8 mouse cellular contexts compared by ENCODE assay signal in genomic region chr12:69890476-69890875, GRCm38 (mm10). TPM values are rescaled to one million over a fixed set of nuclear protein-coding genes. Genes with fewer than 3 reads are reported as not detected.
A peak's percentile ranks its signal among the peaks of the same experiment; 100 is the strongest.
DNase-seq lines count a peak whose midpoint lies in the region; ATAC-seq and TF ChIP-seq lines count a peak whose summit lies in the region.

No protein-coding gene starts in this region.

- no peak for TF ChIP-seq CTCF in thymus, adult 2 months (IDR thresholded peaks at IDR 0.05; ENCODE audit: borderline replicate concordance, control insufficient read depth, extremely low read depth, insufficient read depth, low read length, poor library complexity)

- DNase-seq in thymus, adult 2 months = no peak
- DNase-seq in thymus, postnatal 25 days = no peak
- peak; percentile 56 for DNase-seq in forebrain, embryonic 11.5 days (ENCODE audit: low spot score)
- no peak for DNase-seq in right cerebral cortex, postnatal 25 days
- no peak for DNase-seq in spleen, adult 12 weeks (ENCODE audit: low spot score)
- no peak for DNase-seq in gastrocnemius, postnatal 4 days (ENCODE audit: low spot score in 2 of 2)

- no peak for TF ChIP-seq POLR2A in thymus, adult 2 months (IDR thresholded peaks at IDR 0.05; ENCODE audit: control insufficient read depth, extremely low read depth, insufficient read depth, low read length, poor library complexity)

- no peak overlapping the region for H3K4me2 ChIP-seq in forebrain, embryonic 11.5 days (ENCODE audit: low read depth, low read length, severe bottlenecking)
- H3K4me2 ChIP-seq in liver, embryonic 15.5 days = peak overlapping the region; percentile 84
- H3K4me2 ChIP-seq in stomach, embryonic 14.5 days (replicated peaks; ENCODE audit: low read depth, low read length) = peak overlapping the region; percentile 72

- H3K9me3 ChIP-seq in forebrain, embryonic 11.5 days (ENCODE audit: control insufficient read depth, low read length) = no peaks in the 10 kb centered on the region
- H3K9me3 ChIP-seq in liver, embryonic 15.5 days (replicated peaks) = no peaks in the 10 kb centered on the region
- no peaks in the 10 kb centered on the region for H3K9me3 ChIP-seq in stomach, embryonic 14.5 days (ENCODE audit: control insufficient read depth, low read depth, low read length)

- H3K9ac ChIP-seq in forebrain, embryonic 11.5 days (ENCODE audit: low read length) = no peak overlapping the region
- peak overlapping the region; percentile 60; the same call in 1 of the 2 replicates for H3K9ac ChIP-seq in liver, embryonic 15.5 days
- H3K9ac ChIP-seq in stomach, embryonic 14.5 days (replicated peaks; ENCODE audit: low read depth, low read length) = no peak overlapping the region

- 19% methylated on average over 5 of the region's 5 CpGs for WGBS in thymus, adult 2 months
- WGBS in forebrain, embryonic 11.5 days = 32% methylated on average over 5 of the region's 5 CpGs
- WGBS in liver, embryonic 15.5 days (ENCODE audit: insufficient replicate concordance) = 15% methylated on average over 5 of the region's 5 CpGs
- WGBS in stomach, embryonic 14.5 days = 11% methylated on average over 5 of the region's 5 CpGs

- no peak for ATAC-seq in forebrain, embryonic 11.5 days (replicated peaks; ENCODE audit: low FRiP score)
- ATAC-seq in liver, embryonic 15.5 days (ENCODE audit: insufficient read depth) = no peak
- ATAC-seq in stomach, embryonic 14.5 days (ENCODE audit: insufficient number of reproducible peaks, insufficient read depth, low FRiP score, low read depth) = no peak

- no peaks in the 10 kb centered on the region for H3K36me3 ChIP-seq in thymus, adult 2 months (ENCODE audit: control insufficient read depth, insufficient read depth, low read length)
- H3K36me3 ChIP-seq in forebrain, embryonic 11.5 days (ENCODE audit: control insufficient read depth, insufficient read depth, low read length) = no peaks in the 10 kb centered on the region
- H3K36me3 ChIP-seq in liver, embryonic 15.5 days (replicated peaks) = peaks cover 32% of the 10 kb centered on the region
- no peaks in the 10 kb centered on the region; the same call in 1 of the 2 replicates for H3K36me3 ChIP-seq in stomach, embryonic 14.5 days (ENCODE audit: control insufficient read depth, insufficient read depth, low read length)

- peaks cover 2% of the 10 kb centered on the region; the same call in 1 of the 2 replicates for H3K27me3 ChIP-seq in thymus, adult 2 months (ENCODE audit: control insufficient read depth, insufficient read depth, low read length)
- no peaks in the 10 kb centered on the region for H3K27me3 ChIP-seq in forebrain, embryonic 11.5 days (ENCODE audit: control insufficient read depth, insufficient read depth, low read length)
- H3K27me3 ChIP-seq in liver, embryonic 15.5 days = no peaks in the 10 kb centered on the region
- no peaks in the 10 kb centered on the region for H3K27me3 ChIP-seq in stomach, embryonic 14.5 days (ENCODE audit: control insufficient read depth, insufficient read depth, low read length)

- peak overlapping the region; percentile 20; the same call in 1 of the 2 replicates for H3K27ac ChIP-seq in thymus, adult 2 months (ENCODE audit: control insufficient read depth, insufficient read depth, low read length)
- no peak overlapping the region for H3K27ac ChIP-seq in forebrain, embryonic 11.5 days (ENCODE audit: low read depth, low read length)
- H3K27ac ChIP-seq in liver, embryonic 15.5 days (replicated peaks) = peak overlapping the region; percentile 61
- peak overlapping the region; percentile 27; the same call in 1 of the 2 replicates for H3K27ac ChIP-seq in stomach, embryonic 14.5 days (ENCODE audit: low read length)

- peaks cover 10% of the 10 kb centered on the region for H3K4me1 ChIP-seq in thymus, adult 2 months (replicated peaks; ENCODE audit: control insufficient read depth, insufficient read depth, low read length)
- peaks cover 7% of the 10 kb centered on the region for H3K4me1 ChIP-seq in forebrain, embryonic 11.5 days (replicated peaks; ENCODE audit: control insufficient read depth, insufficient read depth, low read length)
- peaks cover 49% of the 10 kb centered on the region for H3K4me1 ChIP-seq in liver, embryonic 15.5 days (replicated peaks)
- H3K4me1 ChIP-seq in stomach, embryonic 14.5 days (ENCODE audit: control insufficient read depth, insufficient read depth, low read length) = peaks cover 18% of the 10 kb centered on the region

- peak overlapping the region; percentile 37 for H3K4me3 ChIP-seq in thymus, adult 2 months (ENCODE audit: control insufficient read depth, insufficient read depth, low read length)
- no peak overlapping the region for H3K4me3 ChIP-seq in forebrain, embryonic 11.5 days (ENCODE audit: low read depth, low read length)
- H3K4me3 ChIP-seq in liver, embryonic 15.5 days (replicated peaks) = peak overlapping the region; percentile 96
- peak overlapping the region; percentile 90; the same call in 1 of the 2 replicates for H3K4me3 ChIP-seq in stomach, embryonic 14.5 days (ENCODE audit: low read depth, low read length)

RNA-seq across cellular contexts. Expression of gene Atl1, which starts 1.9 kb away (rescaled TPM):
- 0.75 and 0.91 TPM in 2 replicates for polyA plus RNA-seq in thymus, adult 2 months (2012; rRNA removed)
- 29.8 and 32.4 TPM in 2 replicates for polyA plus RNA-seq in forebrain, embryonic 11.5 days (2014; fragmentation: Nextera tagmentation; extraction: Ambion mirVana)
- polyA plus RNA-seq in liver, embryonic 15.5 days (2015; fragmentation: Nextera tagmentation; extraction: Ambion mirVana) = 0.91 and 1.5 TPM in 2 replicates
- 7.3 and 7.5 TPM in 2 replicates for polyA plus RNA-seq in stomach, embryonic 14.5 days (2014; fragmentation: Nextera tagmentation; extraction: Ambion mirVana)
- 1 to 10 TPM; 5.6 to 6.2 TPM for total RNA-seq in gastrocnemius, postnatal 4 days (2021)

RNA-seq across cellular contexts. Expression of gene Map4k5, which starts 2.5 kb away (rescaled TPM):
- 11.3 and 17.1 TPM in 2 replicates for polyA plus RNA-seq in thymus, adult 2 months (2012; rRNA removed)
- polyA plus RNA-seq in forebrain, embryonic 11.5 days (2014; fragmentation: Nextera tagmentation; extraction: Ambion mirVana) = 31.4 and 32.7 TPM in 2 replicates
- polyA plus RNA-seq in liver, embryonic 15.5 days (2015; fragmentation: Nextera tagmentation; extraction: Ambion mirVana) = 25.9 and 28.3 TPM in 2 replicates
- 37.4 and 41.5 TPM in 2 replicates for polyA plus RNA-seq in stomach, embryonic 14.5 days (2014; fragmentation: Nextera tagmentation; extraction: Ambion mirVana)
- 10 to 100 TPM; 33.7 to 40.4 TPM for total RNA-seq in gastrocnemius, postnatal 4 days (2021)
